ENCODE assay signal across 8 mouse cellular contexts in genomic region chr4:41348584-41349198, GRCm38 (mm10). TPM values are rescaled to one million over a fixed set of nuclear protein-coding genes. Genes with fewer than 3 reads are reported as not detected.
DNase-seq lines count a peak whose midpoint lies in the region; ATAC-seq and TF ChIP-seq lines count a peak whose summit lies in the region.

TSS of gene Ubap1 (plus strand) at chr4:41348996.

- peak; percentile 89 to 90 for DNase-seq in gastrocnemius, adult 8-10 months (ENCODE audit: low spot score in 2 of 2)
- peak; percentile 94 for DNase-seq in hindlimb bud, embryonic 11.5 days (ENCODE audit: extremely low spot score, low read depth, low spot score)
- peak; percentile 78 to 92 for DNase-seq in left cerebral cortex, adult 8-10 months (ENCODE audit: low spot score in 2 of 2)
- peak; percentile 95 to 96 for DNase-seq in right cerebral cortex, postnatal 10 days (ENCODE audit: low spot score in 2 of 2)
- peak; percentile 85 for DNase-seq in urinary bladder, postnatal 25 days (ENCODE audit: low spot score)

- H3K9me3 ChIP-seq in megakaryocyte, embryonic 14.5 days, result no peaks in the 10 kb centered on the region

- no peak within 1 kb of the TSS for H3K27ac ChIP-seq in cortical plate, adult 2 months (ENCODE audit: insufficient read depth, low read length)

- H3K27me3 ChIP-seq in megakaryocyte, embryonic 14.5 days (replicated peaks), result no peaks in the 10 kb centered on the region

- peaks cover 6% of the 10 kb centered on the region for H3K4me1 ChIP-seq in cortical plate, adult 2 months (ENCODE audit: control insufficient read depth, insufficient read depth, low read length)
- peaks cover 46% of the 10 kb centered on the region for H3K4me1 ChIP-seq in megakaryocyte, embryonic 14.5 days

- H3K36me3 ChIP-seq in megakaryocyte, embryonic 14.5 days (replicated peaks; ENCODE audit: low read length), result peaks cover 12% of the 10 kb centered on the region

- peak within 1 kb of the TSS; percentile 42 for H3K4me3 ChIP-seq in cortical plate, adult 2 months (ENCODE audit: insufficient read depth, low read length)
- H3K4me3 ChIP-seq in megakaryocyte, embryonic 14.5 days (replicated peaks), result peak within 1 kb of the TSS; percentile 97

- peak; percentile 92 for ATAC-seq in activated CD4-positive, CD25-positive, alpha-beta regulatory T cell, adult 4 months

- TF ChIP-seq POLR2A in cortical plate, adult 2 months (IDR thresholded peaks at IDR 0.05; ENCODE audit: extremely low read depth, insufficient read depth, low read length), result peak; percentile 95

- no peak for TF ChIP-seq CTCF in cortical plate, adult 2 months (IDR thresholded peaks at IDR 0.05; ENCODE audit: extremely low read depth, insufficient read depth, low read length)

RNA-seq across cellular contexts. Expression of gene Ubap1, which starts in this region (rescaled TPM):
- polyA plus RNA-seq in activated CD4-positive, CD25-positive, alpha-beta regulatory T cell, adult 4 months (2017; shearing (Covaris generic)), result 10 to 100 TPM; 25.5 to 36.2 TPM
- polyA plus RNA-seq in cortical plate, adult 2 months (2012; rRNA removed), result 44.0 and 47.7 TPM in 2 replicates
- total RNA-seq in gastrocnemius, adult 8-10 months (2022), result 10 to 100 TPM; 36.8 to 54.6 (median 42.7) TPM
- total RNA-seq in left cerebral cortex, adult 8-10 months (2022), result 10 to 100 TPM; 45.2 to 54.3 (median 49.9) TPM
- polyA plus RNA-seq in megakaryocyte, embryonic 14.5 days (2012; ENCODE audit: insufficient read depth, low replicate concordance), result 5.1 and 28.5 TPM in 2 replicates
